19 mouse cellular contexts compared by ENCODE assay signal in genomic region chr9:103545729-103546128, GRCm38 (mm10).
DNase-seq lines count a peak whose midpoint lies in the region; ATAC-seq lines count a peak whose summit lies in the region.
"Had no signal": no experiment of that assay in that cellular context is flagged by ENCODE, and none has a peak within 500 bp of the region (broad histone marks: within the 10 kb centered on the region; RNA-seq: fewer than 3 reads in every experiment).

No protein-coding gene starts in this region.

- WGBS in midbrain, embryonic 10.5 days = 83% methylated on average over 4 of the region's 4 CpGs
- 80% methylated on average over 4 of the region's 4 CpGs for WGBS in hindbrain, embryonic 12.5 days

- H3K4me1 ChIP-seq in midbrain, embryonic 10.5 days = peaks cover 39% of the 10 kb centered on the region
- peaks cover 42% of the 10 kb centered on the region for H3K4me1 ChIP-seq in hindbrain, embryonic 12.5 days
- H3K4me1 ChIP-seq: intestine, embryonic 15.5 days had no signal

- no peaks in the 10 kb centered on the region for H3K9me3 ChIP-seq in midbrain, embryonic 10.5 days (replicated peaks)
- H3K9me3 ChIP-seq in hindbrain, embryonic 12.5 days (replicated peaks) = no peaks in the 10 kb centered on the region
- H3K9me3 ChIP-seq: embryonic facial prominence, embryonic 13.5 days; intestine, embryonic 15.5 days; kidney, embryonic 15.5 days had no signal

- H3K9ac ChIP-seq in hindbrain, embryonic 12.5 days = no peak overlapping the region
- H3K9ac ChIP-seq: embryonic facial prominence, embryonic 13.5 days; hindbrain, embryonic 14.5 days; intestine, embryonic 15.5 days; kidney, embryonic 15.5 days had no signal

- ATAC-seq in hindbrain, embryonic 12.5 days (ENCODE audit: low FRiP score) = no peak
- ATAC-seq: forebrain, embryonic 14.5 days; intestine, embryonic 15.5 days had no signal

- H3K27ac ChIP-seq in midbrain, embryonic 10.5 days (replicated peaks) = no peak overlapping the region
- H3K27ac ChIP-seq in hindbrain, embryonic 12.5 days = no peak overlapping the region
- H3K27ac ChIP-seq: embryonic facial prominence, embryonic 13.5 days; hindbrain, embryonic 14.5 days; intestine, embryonic 15.5 days; kidney, embryonic 15.5 days had no signal

- DNase-seq in cerebellum, adult 9-11 months = peak; percentile 56
- DNase-seq in cerebellum, postnatal 4 days (ENCODE audit: low spot score in 2 of 2) = no peak
- DNase-seq in MN1 (ENCODE audit: low spot score) = peak; percentile 51
- peak; percentile 19 for DNase-seq in adrenal gland, adult 8-10 months
- DNase-seq in adrenal gland, postnatal 36 days = peak; percentile 33 to 36
- no peak for DNase-seq in midbrain, embryonic 10.5 days (ENCODE audit: low spot score)
- no peak for DNase-seq in urinary bladder, postnatal 4 days (ENCODE audit: low spot score in 2 of 2)
- DNase-seq: cerebellum, adult 11-12 months; cerebellum, postnatal 10 days; gastrocnemius, postnatal 36 days; heart, adult 11 months; heart, postnatal 10 days; kidney, adult 2 months had no signal

- peaks cover 81% of the 10 kb centered on the region for H3K27me3 ChIP-seq in midbrain, embryonic 10.5 days (ENCODE audit: low read depth, poor library complexity, severe bottlenecking)
- H3K27me3 ChIP-seq in hindbrain, embryonic 12.5 days = peaks cover 9% of the 10 kb centered on the region
- H3K27me3 ChIP-seq: embryonic facial prominence, embryonic 13.5 days; intestine, embryonic 15.5 days; kidney, embryonic 15.5 days had no signal

- no peak overlapping the region for H3K4me2 ChIP-seq in hindbrain, embryonic 12.5 days (replicated peaks)
- H3K4me2 ChIP-seq: embryonic facial prominence, embryonic 13.5 days; hindbrain, embryonic 14.5 days; intestine, embryonic 15.5 days; kidney, embryonic 15.5 days had no signal

- H3K4me3 ChIP-seq in midbrain, embryonic 10.5 days = no peak overlapping the region
- no peak overlapping the region for H3K4me3 ChIP-seq in hindbrain, embryonic 12.5 days
- H3K4me3 ChIP-seq: embryonic facial prominence, embryonic 13.5 days; intestine, embryonic 15.5 days; kidney, embryonic 15.5 days had no signal

- H3K36me3 ChIP-seq in midbrain, embryonic 10.5 days = no peaks in the 10 kb centered on the region
- H3K36me3 ChIP-seq in hindbrain, embryonic 12.5 days = no peaks in the 10 kb centered on the region
- H3K36me3 ChIP-seq: embryonic facial prominence, embryonic 13.5 days; intestine, embryonic 15.5 days; kidney, embryonic 15.5 days had no signal

Comparison
In these comparisons a context has a peak if more than half of its experiments do, and no peak if none do; other contexts are left out.
1. DNase-seq: peak in cerebellum, adult 9-11 months (single experiment), MN1 (single experiment), adrenal gland, adult 8-10 months (single experiment) and adrenal gland, postnatal 36 days (2 of 2); none in cerebellum, postnatal 4 days (0 of 2), midbrain, embryonic 10.5 days (single experiment) and urinary bladder, postnatal 4 days (0 of 2).